Comparison of ENCODE assay signal across 8 mouse cellular contexts in the genomic region with DNA sequence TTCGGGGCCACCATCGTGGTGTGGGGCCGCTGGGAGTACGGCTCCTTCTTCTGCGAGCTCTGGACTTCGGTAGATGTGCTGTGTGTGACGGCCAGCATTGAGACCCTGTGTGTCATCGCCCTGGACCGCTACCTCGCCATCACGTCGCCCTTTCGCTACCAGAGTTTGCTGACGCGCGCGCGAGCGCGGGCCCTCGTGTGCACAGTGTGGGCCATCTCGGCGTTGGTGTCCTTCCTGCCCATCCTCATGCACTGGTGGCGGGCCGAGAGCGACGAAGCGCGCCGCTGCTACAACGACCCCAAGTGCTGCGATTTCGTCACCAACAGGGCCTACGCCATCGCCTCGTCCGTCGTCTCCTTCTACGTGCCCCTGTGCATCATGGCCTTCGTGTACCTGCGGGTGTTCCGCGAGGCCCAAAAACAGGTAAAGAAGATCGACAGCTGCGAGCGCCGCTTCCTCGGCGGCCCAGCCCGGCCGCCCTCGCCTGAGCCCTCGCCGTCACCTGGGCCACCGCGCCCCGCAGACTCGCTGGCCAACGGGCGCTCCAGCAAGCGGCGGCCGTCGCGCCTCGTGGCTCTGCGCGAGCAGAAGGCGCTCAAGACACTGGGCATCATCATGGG. TPM values are rescaled to one million over a fixed set of nuclear protein-coding genes. Genes with fewer than 3 reads are reported as not detected.
DNase-seq lines count a peak whose midpoint lies in the region; ATAC-seq and TF ChIP-seq lines count a peak whose summit lies in the region.

No protein-coding gene starts in this region.

- H3K27ac ChIP-seq in forebrain, embryonic 15.5 days (replicated peaks) = no peak overlapping the region; the same call in 1 of the 2 replicates
- no peak overlapping the region for H3K27ac ChIP-seq in intestine, embryonic 16.5 days (ENCODE audit: low read length)
- no peak overlapping the region for H3K27ac ChIP-seq in liver, embryonic 16.5 days (ENCODE audit: low read length)
- H3K27ac ChIP-seq in neural tube, embryonic 15.5 days (replicated peaks) = no peak overlapping the region

- peak overlapping the region; percentile 61 for H3K9ac ChIP-seq in forebrain, embryonic 15.5 days (replicated peaks)
- peak overlapping the region; percentile 70 for H3K9ac ChIP-seq in intestine, embryonic 16.5 days (ENCODE audit: low read depth, low read length)
- H3K9ac ChIP-seq in liver, embryonic 16.5 days (ENCODE audit: low read depth, low read length) = no peak overlapping the region
- peak overlapping the region; percentile 55 for H3K9ac ChIP-seq in neural tube, embryonic 15.5 days (replicated peaks)

- H3K36me3 ChIP-seq in G1E (replicated peaks) = no peaks in the 10 kb centered on the region
- no peaks in the 10 kb centered on the region for H3K36me3 ChIP-seq in forebrain, embryonic 15.5 days
- H3K36me3 ChIP-seq in intestine, embryonic 16.5 days (ENCODE audit: control insufficient read depth, insufficient read depth, low read length) = no peaks in the 10 kb centered on the region
- H3K36me3 ChIP-seq in liver, embryonic 16.5 days (ENCODE audit: control insufficient read depth, insufficient read depth) = no peaks in the 10 kb centered on the region
- H3K36me3 ChIP-seq in neural tube, embryonic 15.5 days = no peaks in the 10 kb centered on the region

- H3K4me2 ChIP-seq in forebrain, embryonic 15.5 days (replicated peaks) = peak overlapping the region; percentile 89
- H3K4me2 ChIP-seq in intestine, embryonic 16.5 days (ENCODE audit: low read depth, low read length) = peak overlapping the region; percentile 97
- H3K4me2 ChIP-seq in liver, embryonic 16.5 days (ENCODE audit: low read depth, low read length) = peak overlapping the region; percentile 56
- peak overlapping the region; percentile 96 for H3K4me2 ChIP-seq in neural tube, embryonic 15.5 days

- ATAC-seq in G1E (ENCODE audit: extremely low read depth, insufficient number of reproducible peaks, low FRiP score, poor library complexity, severe bottlenecking) = no peak
- peak; percentile 20; the same call in 1 of the 2 replicates for ATAC-seq in forebrain, embryonic 15.5 days (replicated peaks)
- ATAC-seq in intestine, embryonic 16.5 days = peak; percentile 20
- 0 out of 2 replicates have a peak, but pooled peaks have one; percentile 2 for ATAC-seq in liver, embryonic 16.5 days (ENCODE audit: low read depth)
- ATAC-seq in neural tube, embryonic 15.5 days (ENCODE audit: low FRiP score) = peak; percentile 33

- TF ChIP-seq CTCF in G1E (IDR thresholded peaks at IDR 0.05; ENCODE audit: low read depth, low read length) = no peak

- WGBS in forebrain, embryonic 15.5 days = 2% methylated on average over 69 of the region's 69 CpGs
- WGBS in intestine, embryonic 16.5 days = 1% methylated on average over 68 of the region's 69 CpGs
- WGBS in liver, embryonic 16.5 days (ENCODE audit: insufficient replicate concordance) = 3% methylated on average over 69 of the region's 69 CpGs
- WGBS in neural tube, embryonic 15.5 days = 2% methylated on average over 69 of the region's 69 CpGs

- DNase-seq in cerebellum, postnatal 10 days = peak; percentile 52 to 57
- DNase-seq in cerebellum, adult 11-12 months = no peak
- DNase-seq in G1E (ENCODE audit: low spot score) = no peak
- no peak for DNase-seq in adipocyte (ENCODE audit: low spot score)

- H3K4me1 ChIP-seq in G1E (ENCODE audit: insufficient read depth, low read depth, low read length) = no peaks in the 10 kb centered on the region
- peaks cover 48% of the 10 kb centered on the region for H3K4me1 ChIP-seq in forebrain, embryonic 15.5 days
- peaks cover 29% of the 10 kb centered on the region for H3K4me1 ChIP-seq in intestine, embryonic 16.5 days (ENCODE audit: control insufficient read depth, insufficient read depth, low read length)
- peaks cover 3% of the 10 kb centered on the region for H3K4me1 ChIP-seq in liver, embryonic 16.5 days (ENCODE audit: control insufficient read depth, low read depth, low read length)
- H3K4me1 ChIP-seq in neural tube, embryonic 15.5 days = peaks cover 48% of the 10 kb centered on the region

- H3K27me3 ChIP-seq in G1E (ENCODE audit: insufficient read depth, low read length) = peaks cover 12% of the 10 kb centered on the region; the same call in 1 of the 2 replicates
- peaks cover 47% of the 10 kb centered on the region for H3K27me3 ChIP-seq in forebrain, embryonic 15.5 days
- H3K27me3 ChIP-seq in intestine, embryonic 16.5 days (replicated peaks; ENCODE audit: control insufficient read depth, insufficient read depth, low read length) = peaks cover 36% of the 10 kb centered on the region
- H3K27me3 ChIP-seq in liver, embryonic 16.5 days (ENCODE audit: control insufficient read depth, insufficient read depth, low read depth, low read length) = peaks cover 68% of the 10 kb centered on the region
- peaks cover 66% of the 10 kb centered on the region for H3K27me3 ChIP-seq in neural tube, embryonic 15.5 days (replicated peaks)

- peak overlapping the region; percentile 28; the same call in 1 of the 2 replicates for H3K4me3 ChIP-seq in G1E (ENCODE audit: low read depth, low read length)
- H3K4me3 ChIP-seq in forebrain, embryonic 15.5 days = peak overlapping the region; percentile 52
- peak overlapping the region; percentile 64 for H3K4me3 ChIP-seq in intestine, embryonic 16.5 days (ENCODE audit: low read length)
- H3K4me3 ChIP-seq in liver, embryonic 16.5 days (ENCODE audit: low read depth, low read length) = peak overlapping the region; percentile 50
- peak overlapping the region; percentile 55 for H3K4me3 ChIP-seq in neural tube, embryonic 15.5 days (replicated peaks)

- H3K9me3 ChIP-seq in G1E (replicated peaks) = peaks cover 25% of the 10 kb centered on the region
- no peaks in the 10 kb centered on the region for H3K9me3 ChIP-seq in forebrain, embryonic 15.5 days
- H3K9me3 ChIP-seq in intestine, embryonic 16.5 days (ENCODE audit: control insufficient read depth, low read length) = no peaks in the 10 kb centered on the region
- H3K9me3 ChIP-seq in liver, embryonic 16.5 days (replicated peaks; ENCODE audit: control insufficient read depth, low read length) = no peaks in the 10 kb centered on the region
- H3K9me3 ChIP-seq in neural tube, embryonic 15.5 days (replicated peaks) = no peaks in the 10 kb centered on the region

RNA-seq across cellular contexts. Expression of gene Adrb1, which starts 0.8 kb away (rescaled TPM):
- total RNA-seq in G1E (2014; fragmentation: Nextera tagmentation) (not detected in 2 replicates), G1E (2017) (0.05 TPM in 1 of 2 replicates, not detected in the other)
- not detected in 2 replicates for polyA plus RNA-seq in G1E (2012)
- polyA plus RNA-seq in forebrain, embryonic 15.5 days (2015; fragmentation: Nextera tagmentation; extraction: Ambion mirVana) = 1.6 TPM in 2 replicates
- 0.35 and 0.36 TPM in 2 replicates for polyA plus RNA-seq in intestine, embryonic 16.5 days (2015; fragmentation: Nextera tagmentation; extraction: Ambion mirVana)
- polyA plus RNA-seq in liver, embryonic 16.5 days (2015; fragmentation: Nextera tagmentation; extraction: Ambion mirVana) = 0.11 and 0.19 TPM in 2 replicates
- polyA plus RNA-seq in neural tube, embryonic 15.5 days (2015; fragmentation: Nextera tagmentation; extraction: Ambion mirVana) = 1.0 and 1.1 TPM in 2 replicates

Comparison
In these comparisons a context has a peak if more than half of its experiments do, and no peak if none do; other contexts are left out.
1. DNase-seq: peak in cerebellum, postnatal 10 days (2 of 2); none in cerebellum, adult 11-12 months (single experiment), G1E (single experiment) and adipocyte (single experiment).
2. Peak in every context shown above with its lines, with median percentiles within 50 percentile points of each other: H3K4me3 ChIP-seq and H3K4me2 ChIP-seq.